Mouse (Mus musculus): ENCODE measurements around the gene Rptor. TPM values are rescaled to one million over a fixed set of nuclear protein-coding genes. Genes with fewer than 3 reads are reported as not detected.

Gene Rptor
- polyA plus RNA-seq, 1 experiment from 2014 or later = 13.3 TPM

DNA sequence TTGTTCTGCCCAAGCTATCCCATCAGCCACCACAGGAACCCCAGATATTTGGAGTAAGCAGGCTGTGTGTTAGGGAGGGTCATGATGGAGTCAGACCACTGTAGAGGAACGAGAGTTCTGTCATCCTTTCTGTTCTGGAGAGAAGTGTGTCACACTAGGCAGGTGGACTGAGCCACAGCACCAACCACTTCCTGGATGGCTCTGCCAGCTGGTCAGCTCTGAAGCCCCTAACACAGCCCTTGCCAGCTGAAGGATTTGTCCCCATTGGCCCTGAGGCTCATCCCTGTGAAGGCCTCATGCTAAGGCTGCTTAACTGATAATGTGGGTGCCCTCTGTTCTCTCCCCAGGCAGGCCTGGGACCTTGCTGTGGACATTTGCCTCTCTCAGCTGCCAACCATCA, 208.9 kb downstream of the Rptor start:
- no peaks in the 10 kb centered on the region for H3K27me3 ChIP-seq (replicated peaks)
- 81% methylated on average over 1 of the region's 1 CpGs for WGBS

DNA sequence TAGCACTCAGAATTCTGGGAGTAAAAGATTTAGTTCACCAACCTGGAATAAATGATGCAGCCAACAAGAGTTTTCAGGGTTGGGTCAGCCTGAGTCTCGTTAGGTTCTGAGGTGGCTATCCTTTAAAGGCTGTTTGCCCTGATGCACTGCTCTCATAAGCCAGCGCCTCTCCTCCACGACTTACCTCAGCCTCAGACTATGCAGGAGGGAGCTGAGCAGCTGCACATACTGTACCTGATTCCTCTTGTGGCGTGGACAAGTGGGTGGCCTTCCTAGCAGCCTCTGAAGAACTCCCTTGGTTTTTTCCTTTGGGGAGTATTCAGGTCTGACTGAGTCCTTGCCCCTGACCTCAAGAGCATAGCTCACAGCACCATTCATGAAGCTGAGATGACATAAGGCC, 209.4 kb downstream of the Rptor start:
- H3K27ac ChIP-seq (ENCODE audit: poor library complexity, severe bottlenecking) = no peak overlapping the region
- H3K9me3 ChIP-seq (replicated peaks) = no peaks in the 10 kb centered on the region
- no peak overlapping the region for H3K4me3 ChIP-seq
- no peak for ATAC-seq (ENCODE audit: insufficient number of reproducible peaks, low FRiP score)
- H3K4me1 ChIP-seq (replicated peaks) = peaks cover 25% of the 10 kb centered on the region
- H3K4me2 ChIP-seq = no peak overlapping the region
- H3K27me3 ChIP-seq (replicated peaks) = no peaks in the 10 kb centered on the region
- peaks cover 19% of the 10 kb centered on the region for H3K36me3 ChIP-seq
- 96% methylated on average over 4 of the region's 4 CpGs for WGBS
- H3K9ac ChIP-seq = no peak overlapping the region

More for the DNA sequence above, 208.9 kb downstream of the Rptor start:
- Histone ChIP-seq H3K36me3 (peaks cover 19% of the 10 kb centered on the region), H3K4me1 (replicated peaks) (peaks cover 22% of the 10 kb centered on the region), H3K9me3 (replicated peaks) (no peaks in the 10 kb centered on the region), H3K4me3 (no peak overlapping the region), H3K4me2 (no peak overlapping the region), H3K27ac (ENCODE audit: poor library complexity, severe bottlenecking) (no peak overlapping the region), H3K9ac (no peak overlapping the region)
- no peak for ATAC-seq (ENCODE audit: insufficient number of reproducible peaks, low FRiP score)

DNA sequence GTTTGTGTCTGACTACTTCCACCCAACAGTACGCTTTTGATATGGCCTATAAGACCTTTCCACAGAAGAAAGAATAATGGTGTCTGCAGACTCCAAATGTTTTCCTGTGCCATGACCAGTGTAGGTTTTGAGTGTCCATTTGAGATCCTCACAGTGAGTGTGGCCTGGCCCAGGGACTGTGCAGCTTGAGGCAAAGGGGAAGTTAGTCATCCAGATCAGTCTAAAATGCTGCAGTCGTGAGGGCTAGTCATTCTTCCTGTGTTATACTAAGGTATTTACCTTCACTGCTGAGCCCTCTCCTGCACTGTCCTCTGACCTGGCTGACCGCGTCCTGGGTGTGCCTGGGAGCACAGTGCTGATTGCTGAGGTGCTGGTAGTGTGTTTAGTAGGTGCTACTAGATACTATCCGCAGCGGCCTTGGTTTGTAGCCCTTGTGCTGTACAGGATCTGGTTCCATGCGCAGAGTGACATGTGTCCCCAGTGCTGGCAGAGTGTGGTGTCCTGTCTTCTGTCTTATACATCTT, 211.4 kb downstream of the Rptor start:
- H3K4me2 ChIP-seq = no peak overlapping the region
- ATAC-seq (ENCODE audit: insufficient number of reproducible peaks, low FRiP score) = no peak
- no peak overlapping the region for H3K4me3 ChIP-seq
- H3K9me3 ChIP-seq (replicated peaks) = no peaks in the 10 kb centered on the region
- no peak overlapping the region for H3K9ac ChIP-seq
- no peak overlapping the region for H3K27ac ChIP-seq (ENCODE audit: poor library complexity, severe bottlenecking)
- no peaks in the 10 kb centered on the region for H3K27me3 ChIP-seq (replicated peaks)
- peaks cover 32% of the 10 kb centered on the region for H3K4me1 ChIP-seq (replicated peaks)
- H3K36me3 ChIP-seq = peaks cover 19% of the 10 kb centered on the region
- 81% methylated on average over 7 of the region's 7 CpGs for WGBS

DNA sequence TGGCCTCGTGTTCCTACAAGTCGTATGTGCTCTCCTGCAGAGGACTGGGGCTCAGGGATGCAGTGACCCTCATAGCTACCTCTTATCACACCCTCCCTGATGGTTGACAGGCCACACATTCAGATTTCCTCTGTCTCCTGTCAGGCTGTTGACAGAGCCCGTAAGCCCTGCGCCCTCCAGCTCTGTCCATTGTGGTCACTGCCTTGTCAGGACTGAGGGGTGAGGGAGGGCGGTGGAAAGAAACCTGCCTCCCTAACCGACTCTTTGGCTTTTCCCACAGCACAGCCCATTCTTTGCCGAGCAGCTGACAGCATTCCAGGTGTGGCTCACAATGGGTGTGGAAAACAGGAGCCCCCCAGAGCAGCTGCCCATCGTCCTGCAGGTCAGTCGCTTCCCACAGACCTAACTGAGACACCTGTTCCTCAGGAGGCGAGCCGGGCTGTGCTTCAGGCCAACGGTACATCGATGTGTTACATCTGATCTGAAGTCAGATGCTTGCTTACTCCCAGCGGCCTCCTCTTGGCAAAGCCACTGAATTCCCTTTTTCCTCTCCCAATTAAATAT, 214.2 kb downstream of the Rptor start:
- Histone ChIP-seq H3K9me3 (replicated peaks) (no peaks in the 10 kb centered on the region), H3K27me3 (replicated peaks) (no peaks in the 10 kb centered on the region), H3K4me1 (replicated peaks) (peaks cover 27% of the 10 kb centered on the region), H3K9ac (no peak overlapping the region), H3K4me2 (peak overlapping the region; percentile 3; the same call in 1 of the 2 replicates), H3K4me3 (no peak overlapping the region), H3K36me3 (peaks cover 29% of the 10 kb centered on the region), H3K27ac (ENCODE audit: poor library complexity, severe bottlenecking) (peak overlapping the region; percentile 42; the same call in 1 of the 2 replicates)
- peak; percentile 67 for ATAC-seq (ENCODE audit: insufficient number of reproducible peaks, low FRiP score)
- 40% methylated on average over 14 of the region's 14 CpGs for WGBS

DNA sequence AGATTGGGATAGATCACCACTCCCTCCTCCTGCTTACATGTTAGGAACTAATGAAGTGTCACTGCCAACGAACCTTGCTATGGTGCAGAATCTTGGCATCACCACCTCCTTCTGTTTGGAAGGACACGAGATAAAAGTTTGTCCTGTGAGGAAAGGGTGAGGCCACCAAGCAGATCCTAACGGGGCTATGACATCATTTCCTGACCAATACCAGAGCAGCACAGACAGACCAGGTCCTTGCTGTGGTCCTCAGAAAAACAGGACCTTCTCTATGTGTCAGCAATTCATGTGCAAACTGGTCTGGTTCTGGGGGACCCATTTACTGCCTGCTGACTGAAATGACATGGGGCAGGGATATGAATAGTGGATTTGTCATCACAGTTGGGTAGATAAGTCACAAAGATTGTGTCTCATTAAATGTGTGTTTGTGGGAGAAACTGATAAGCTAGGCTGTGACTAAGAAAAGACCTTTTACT, 214.7 kb downstream of the Rptor start:
- ATAC-seq (ENCODE audit: insufficient number of reproducible peaks, low FRiP score) = 0 out of 2 replicates have a peak, but pooled peaks have one; percentile 49
- no peak overlapping the region for H3K4me3 ChIP-seq
- H3K36me3 ChIP-seq = peaks cover 29% of the 10 kb centered on the region
- no peaks in the 10 kb centered on the region for H3K27me3 ChIP-seq (replicated peaks)
- peak overlapping the region; percentile 42; the same call in 1 of the 2 replicates for H3K27ac ChIP-seq (ENCODE audit: poor library complexity, severe bottlenecking)
- no peak overlapping the region for H3K4me2 ChIP-seq
- no peak overlapping the region for H3K9ac ChIP-seq
- H3K9me3 ChIP-seq (replicated peaks) = no peaks in the 10 kb centered on the region
- 14% methylated on average over 3 of the region's 3 CpGs for WGBS
- peaks cover 27% of the 10 kb centered on the region for H3K4me1 ChIP-seq (replicated peaks)

DNA sequence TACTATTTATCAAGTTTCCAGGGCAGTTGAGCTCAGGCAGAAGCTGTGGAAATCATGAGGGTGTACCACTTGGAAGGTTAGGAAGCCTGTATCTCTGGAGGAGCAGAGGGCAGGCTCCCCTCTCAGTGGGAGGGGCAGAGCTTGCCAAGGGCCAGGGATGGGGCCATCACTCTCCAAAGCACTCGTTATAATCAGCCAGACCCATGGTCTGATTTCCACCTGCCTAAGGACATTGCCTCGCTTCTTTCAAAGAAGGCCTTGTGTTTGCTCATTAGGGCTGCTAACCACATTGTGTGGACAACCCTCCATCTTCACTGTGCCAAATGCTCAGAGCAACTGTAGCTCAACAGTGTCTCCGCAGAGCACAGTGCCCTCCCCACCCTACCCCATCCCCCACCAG, 215.2 kb downstream of the Rptor start:
- Histone ChIP-seq H3K9me3 (replicated peaks) (no peaks in the 10 kb centered on the region), H3K27me3 (replicated peaks) (no peaks in the 10 kb centered on the region), H3K4me2 (no peak overlapping the region), H3K9ac (no peak overlapping the region), H3K4me3 (no peak overlapping the region), H3K4me1 (replicated peaks) (peaks cover 27% of the 10 kb centered on the region), H3K27ac (ENCODE audit: poor library complexity, severe bottlenecking) (peak overlapping the region; percentile 10; the same call in 1 of the 2 replicates), H3K36me3 (peaks cover 28% of the 10 kb centered on the region)
- WGBS = 42% methylated on average over 3 of the region's 3 CpGs
- ATAC-seq (ENCODE audit: insufficient number of reproducible peaks, low FRiP score) = peak; percentile 69; the same call in 1 of the 2 replicates

DNA sequence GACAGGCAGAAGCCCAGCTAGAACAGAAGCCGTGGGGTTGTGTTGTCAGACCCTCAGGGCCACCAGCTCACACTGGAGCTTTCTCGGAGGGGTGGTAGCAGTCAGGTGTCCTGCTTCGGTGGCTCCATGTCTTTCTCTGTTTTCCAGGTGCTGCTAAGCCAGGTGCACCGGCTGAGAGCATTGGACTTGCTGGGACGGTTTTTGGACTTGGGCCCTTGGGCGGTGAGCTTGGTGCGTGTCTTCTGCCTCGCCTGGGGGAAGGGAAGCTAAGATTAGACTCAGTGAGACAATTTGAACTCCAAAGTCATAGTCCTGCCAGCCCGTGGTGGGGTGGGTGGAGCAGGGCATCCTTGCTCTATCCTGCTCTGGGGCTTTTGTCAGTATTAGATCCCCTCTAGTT, 218.8 kb downstream of the Rptor start:
- peaks cover 21% of the 10 kb centered on the region for H3K4me1 ChIP-seq (replicated peaks)
- no peak overlapping the region for H3K4me3 ChIP-seq
- H3K9ac ChIP-seq = no peak overlapping the region
- H3K27ac ChIP-seq (ENCODE audit: poor library complexity, severe bottlenecking) = no peak overlapping the region
- H3K4me2 ChIP-seq = no peak overlapping the region
- H3K36me3 ChIP-seq = peaks cover 43% of the 10 kb centered on the region
- 86% methylated on average over 9 of the region's 9 CpGs for WGBS
- no peaks in the 10 kb centered on the region for H3K27me3 ChIP-seq (replicated peaks)
- H3K9me3 ChIP-seq (replicated peaks) = no peaks in the 10 kb centered on the region
- no peak for ATAC-seq (ENCODE audit: insufficient number of reproducible peaks, low FRiP score)

DNA sequence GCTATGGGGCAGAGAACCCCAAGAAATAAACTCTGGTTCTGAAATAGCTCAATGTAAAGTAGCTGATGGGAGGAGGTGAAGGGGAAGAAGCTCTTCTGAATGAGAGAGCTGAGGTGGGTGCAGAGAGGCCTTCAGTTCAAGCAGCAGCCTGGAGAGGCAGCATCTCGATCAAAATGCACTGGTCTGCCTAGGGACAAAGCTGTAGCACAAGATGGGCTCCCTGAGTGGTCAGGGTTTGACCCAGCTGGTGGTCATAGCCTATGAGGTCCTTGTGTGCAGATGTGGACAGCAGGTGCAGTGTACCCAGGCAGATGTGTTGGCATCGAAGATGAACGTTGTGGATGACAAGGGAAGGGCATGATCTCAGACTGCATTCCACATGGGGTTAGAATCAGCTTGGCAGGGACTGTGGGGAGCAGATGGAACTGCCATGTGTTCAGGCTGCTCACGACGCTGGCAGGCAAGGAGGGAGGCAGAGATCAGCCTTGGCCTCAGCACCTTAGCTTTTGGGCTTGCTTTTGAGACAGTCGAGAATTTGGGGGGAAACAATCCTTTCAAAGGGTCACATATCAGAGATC, 221.5 kb downstream of the Rptor start:
- Histone ChIP-seq H3K27ac (ENCODE audit: poor library complexity, severe bottlenecking) (no peak overlapping the region), H3K4me3 (no peak overlapping the region), H3K4me2 (no peak overlapping the region), H3K36me3 (peaks cover 64% of the 10 kb centered on the region), H3K9ac (no peak overlapping the region), H3K9me3 (replicated peaks) (no peaks in the 10 kb centered on the region), H3K4me1 (replicated peaks) (no peaks in the 10 kb centered on the region; the same call in 1 of the 2 replicates), H3K27me3 (replicated peaks) (no peaks in the 10 kb centered on the region)
- no peak for ATAC-seq (ENCODE audit: insufficient number of reproducible peaks, low FRiP score)
- 84% methylated on average over 6 of the region's 6 CpGs for WGBS

DNA sequence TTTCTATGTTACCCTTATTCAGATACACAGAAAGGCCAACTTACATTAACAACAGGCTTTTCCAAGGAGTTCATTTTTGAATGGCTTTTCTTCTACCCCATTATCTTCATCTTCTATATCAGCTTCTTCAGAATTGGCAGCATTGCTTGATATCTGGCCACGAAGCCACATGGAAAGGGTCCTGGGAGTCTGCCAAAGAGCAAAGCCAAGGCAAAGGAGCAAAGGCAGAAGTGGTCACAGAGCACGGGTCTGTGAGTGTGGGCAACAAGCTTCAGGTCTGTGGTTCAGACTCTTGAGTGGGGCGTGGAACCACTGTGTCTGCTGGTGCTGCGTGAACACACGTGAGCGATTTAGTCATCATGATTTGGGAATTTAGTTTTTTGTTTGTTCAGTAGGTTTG, 223.1 kb downstream of the Rptor start:
- H3K9me3 ChIP-seq (replicated peaks) = no peaks in the 10 kb centered on the region
- H3K27me3 ChIP-seq (replicated peaks) = no peaks in the 10 kb centered on the region
- H3K36me3 ChIP-seq = peaks cover 56% of the 10 kb centered on the region
- no peak for ATAC-seq (ENCODE audit: insufficient number of reproducible peaks, low FRiP score)
- H3K4me2 ChIP-seq = no peak overlapping the region
- peaks cover 4% of the 10 kb centered on the region; the same call in 1 of the 2 replicates for H3K4me1 ChIP-seq (replicated peaks)
- 86% methylated on average over 6 of the region's 6 CpGs for WGBS
- no peak overlapping the region for H3K27ac ChIP-seq (ENCODE audit: poor library complexity, severe bottlenecking)
- H3K4me3 ChIP-seq = no peak overlapping the region
- H3K9ac ChIP-seq = no peak overlapping the region

DNA sequence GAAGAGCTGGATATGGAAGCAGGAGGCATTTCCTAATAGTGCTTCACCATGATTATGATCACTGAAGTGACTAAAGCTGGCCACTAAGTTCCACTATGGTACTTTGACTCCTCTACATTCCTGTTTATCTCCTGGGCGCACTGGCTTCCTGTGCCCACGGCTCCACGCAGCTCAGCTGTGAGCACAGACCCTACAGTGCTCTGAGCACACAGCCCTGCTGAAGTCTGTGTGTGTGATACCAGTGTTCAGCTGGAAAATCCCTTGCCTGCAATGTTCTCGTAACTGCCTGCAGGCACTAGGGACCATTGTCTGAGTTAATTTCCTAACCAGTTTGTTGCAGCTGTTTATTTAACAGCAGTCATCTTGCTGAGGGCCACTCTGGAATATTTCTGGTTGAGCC, 223.5 kb downstream of the Rptor start:
- Histone ChIP-seq H3K4me1 (replicated peaks) (peaks cover 4% of the 10 kb centered on the region; the same call in 1 of the 2 replicates), H3K9ac (no peak overlapping the region), H3K27ac (ENCODE audit: poor library complexity, severe bottlenecking) (no peak overlapping the region), H3K27me3 (replicated peaks) (no peaks in the 10 kb centered on the region), H3K4me3 (no peak overlapping the region), H3K9me3 (replicated peaks) (no peaks in the 10 kb centered on the region), H3K36me3 (peaks cover 60% of the 10 kb centered on the region), H3K4me2 (no peak overlapping the region)
- no peak for ATAC-seq (ENCODE audit: insufficient number of reproducible peaks, low FRiP score)
- 72% methylated on average over 4 of the region's 4 CpGs for WGBS

DNA sequence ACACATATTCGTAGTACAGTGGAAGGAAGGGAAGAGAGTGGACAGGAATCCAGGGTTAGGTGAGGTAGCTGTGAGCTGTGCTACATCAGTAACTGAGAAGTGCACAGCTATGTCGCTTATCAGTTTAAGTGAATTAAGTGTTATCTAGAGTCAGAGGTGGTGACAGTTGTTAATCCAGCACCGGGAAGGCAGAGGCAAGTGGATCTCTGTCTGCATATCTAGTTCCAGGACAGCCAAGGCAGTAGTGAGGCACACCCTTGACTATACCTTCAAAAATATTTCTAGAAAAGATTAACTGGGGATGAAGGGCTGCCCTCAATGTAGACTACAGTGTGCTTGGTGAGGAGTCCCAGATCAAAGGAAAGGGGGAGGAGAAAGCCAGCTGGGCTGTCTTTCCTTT, 226.4 kb downstream of the Rptor start:
- 51% methylated on average over 3 of the region's 3 CpGs for WGBS
- H3K27ac ChIP-seq (ENCODE audit: poor library complexity, severe bottlenecking) = no peak overlapping the region
- ATAC-seq (ENCODE audit: insufficient number of reproducible peaks, low FRiP score) = no peak
- no peak overlapping the region for H3K4me2 ChIP-seq
- H3K4me1 ChIP-seq (replicated peaks) = peaks cover 8% of the 10 kb centered on the region; the same call in 1 of the 2 replicates
- H3K9ac ChIP-seq = no peak overlapping the region
- no peaks in the 10 kb centered on the region for H3K27me3 ChIP-seq (replicated peaks)
- no peak overlapping the region for H3K4me3 ChIP-seq
- peaks cover 51% of the 10 kb centered on the region for H3K36me3 ChIP-seq
- H3K9me3 ChIP-seq (replicated peaks) = no peaks in the 10 kb centered on the region

All from heart, embryonic 12.5 days (tissue).